Comparison of ENCODE assay signal across 7 mouse cellular contexts in genomic region chr10:99164871-99165477, GRCm38 (mm10). TPM values are rescaled to one million over a fixed set of nuclear protein-coding genes. Genes with fewer than 3 reads are reported as not detected.
A peak's percentile ranks its signal among the peaks of the same experiment; 100 is the strongest.
DNase-seq lines count a peak whose midpoint lies in the region; ATAC-seq and TF ChIP-seq lines count a peak whose summit lies in the region.

No protein-coding gene starts in this region.

- no peaks in the 10 kb centered on the region for H3K9me3 ChIP-seq in CH12.LX (replicated peaks; ENCODE audit: low read length)
- no peaks in the 10 kb centered on the region for H3K9me3 ChIP-seq in embryonic facial prominence, embryonic 10.5 days
- no peaks in the 10 kb centered on the region for H3K9me3 ChIP-seq in hindbrain, embryonic 12.5 days (replicated peaks)
- H3K9me3 ChIP-seq in limb, embryonic 12.5 days: no peaks in the 10 kb centered on the region
- H3K9me3 ChIP-seq in midbrain, embryonic 15.5 days: no peaks in the 10 kb centered on the region

- 52% methylated on average over 13 of the region's 13 CpGs for WGBS in embryonic facial prominence, embryonic 10.5 days
- WGBS in hindbrain, embryonic 12.5 days: 39% methylated on average over 13 of the region's 13 CpGs
- 39% methylated on average over 13 of the region's 13 CpGs for WGBS in limb, embryonic 12.5 days
- WGBS in midbrain, embryonic 15.5 days: 31% methylated on average over 13 of the region's 13 CpGs

- no peak overlapping the region for H3K27ac ChIP-seq in CH12.LX (ENCODE audit: insufficient read depth, low read depth)
- H3K27ac ChIP-seq in embryonic facial prominence, embryonic 10.5 days (replicated peaks): peak overlapping the region; percentile 48; the same call in 1 of the 2 replicates
- no peak overlapping the region for H3K27ac ChIP-seq in hindbrain, embryonic 12.5 days
- no peak overlapping the region for H3K27ac ChIP-seq in limb, embryonic 12.5 days
- H3K27ac ChIP-seq in midbrain, embryonic 15.5 days: no peak overlapping the region

- H3K79me2 ChIP-seq in CH12.LX (replicated peaks; ENCODE audit: control insufficient read depth, extremely low read depth, insufficient read depth, poor library complexity, severe bottlenecking): no peaks in the 10 kb centered on the region

- TF ChIP-seq RAD21 in CH12.LX (IDR thresholded peaks at IDR 0.05; ENCODE audit: low read depth, low read length): peak; percentile 49

- dilution Hi-C loops in CH12.LX (cut with MboI; ENCODE audit: extremely low pct_ligation_motif_present, extremely low pct_unique_long_range_greater_than_20kb, low sequenced_read_pairs): no loop called here

- H3K4me1 ChIP-seq in CH12.LX (ENCODE audit: control insufficient read depth in 1 of 2, insufficient read depth in 2 of 2): peaks cover 0 to 7% of the 10 kb centered on the region in 2 experiments; a peak in 2 of 4 replicates
- peaks cover 29% of the 10 kb centered on the region for H3K4me1 ChIP-seq in embryonic facial prominence, embryonic 10.5 days
- 0 out of 2 replicates have a peak, but pooled peaks cover 4% of the 10 kb centered on the region for H3K4me1 ChIP-seq in hindbrain, embryonic 12.5 days
- H3K4me1 ChIP-seq in limb, embryonic 12.5 days (replicated peaks): peaks cover 11% of the 10 kb centered on the region
- no peaks in the 10 kb centered on the region for H3K4me1 ChIP-seq in midbrain, embryonic 15.5 days

- ATAC-seq in hindbrain, embryonic 12.5 days (ENCODE audit: low FRiP score): peak; percentile 74
- ATAC-seq in limb, embryonic 12.5 days (ENCODE audit: insufficient number of reproducible peaks, insufficient read depth, low FRiP score, low TSS enrichment, low read depth): peak; percentile 50; the same call in 1 of the 2 replicates
- peak; percentile 72 for ATAC-seq in midbrain, embryonic 15.5 days (replicated peaks)

- no peak for TF ChIP-seq EP300 in CH12.LX (IDR thresholded peaks at IDR 0.05; ENCODE audit: low read length)

- peak; percentile 33 to 65; a peak in 3 of 4 replicates for TF ChIP-seq CTCF in CH12.LX (conservative IDR thresholded peaks at IDR 0.05 in 1 of 2, IDR thresholded peaks at IDR 0.05 in 1 of 2; ENCODE audit: low read depth in 2 of 2, low read length in 2 of 2)

- no peak overlapping the region for H3K4me3 ChIP-seq in CH12.LX (replicated peaks in 1 of 3; ENCODE audit: low read depth in 2 of 3, low read length in 2 of 3, poor library complexity in 1 of 3)
- no peak overlapping the region for H3K4me3 ChIP-seq in embryonic facial prominence, embryonic 10.5 days
- H3K4me3 ChIP-seq in hindbrain, embryonic 12.5 days: no peak overlapping the region
- no peak overlapping the region for H3K4me3 ChIP-seq in limb, embryonic 12.5 days (replicated peaks)
- H3K4me3 ChIP-seq in midbrain, embryonic 15.5 days: no peak overlapping the region

- peaks cover 4 to 36% of the 10 kb centered on the region in 2 experiments for H3K36me3 ChIP-seq in CH12.LX (replicated peaks in 1 of 2; ENCODE audit: control insufficient read depth in 1 of 2, insufficient read depth in 1 of 2, low read length in 1 of 2)
- peaks cover 17% of the 10 kb centered on the region for H3K36me3 ChIP-seq in embryonic facial prominence, embryonic 10.5 days (replicated peaks)
- peaks cover 4% of the 10 kb centered on the region; the same call in 1 of the 2 replicates for H3K36me3 ChIP-seq in hindbrain, embryonic 12.5 days
- peaks cover 5% of the 10 kb centered on the region; the same call in 1 of the 2 replicates for H3K36me3 ChIP-seq in limb, embryonic 12.5 days
- no peaks in the 10 kb centered on the region for H3K36me3 ChIP-seq in midbrain, embryonic 15.5 days (replicated peaks)

- no peak overlapping the region for H3K4me2 ChIP-seq in CH12.LX (ENCODE audit: insufficient read depth, low read depth, poor library complexity, severe bottlenecking)
- no peak overlapping the region for H3K4me2 ChIP-seq in hindbrain, embryonic 12.5 days (replicated peaks)
- H3K4me2 ChIP-seq in limb, embryonic 12.5 days: no peak overlapping the region
- no peak overlapping the region for H3K4me2 ChIP-seq in midbrain, embryonic 15.5 days

- in situ Hi-C loops in CH12.LX (cut with MboI; ENCODE audit: low pct_ligation_motif_present, low pct_unique_long_range_greater_than_20kb, low sequenced_read_pairs): no loop called here

- no peaks in the 10 kb centered on the region for H3K27me3 ChIP-seq in CH12.LX (replicated peaks)
- no peaks in the 10 kb centered on the region for H3K27me3 ChIP-seq in embryonic facial prominence, embryonic 10.5 days (replicated peaks; ENCODE audit: low read depth, poor library complexity, severe bottlenecking)
- H3K27me3 ChIP-seq in hindbrain, embryonic 12.5 days: no peaks in the 10 kb centered on the region
- H3K27me3 ChIP-seq in limb, embryonic 12.5 days: no peaks in the 10 kb centered on the region
- no peaks in the 10 kb centered on the region for H3K27me3 ChIP-seq in midbrain, embryonic 15.5 days (replicated peaks)

- peak; percentile 46 to 58 for DNase-seq in B cell, adult 2 months
- DNase-seq in CH12.LX (ENCODE audit: extremely low read depth): peak; percentile 45
- peak; percentile 56 for DNase-seq in embryonic facial prominence, embryonic 10.5 days (ENCODE audit: low spot score)
- no peak for DNase-seq in urinary bladder, postnatal 25 days (ENCODE audit: low spot score)

- no peak for TF ChIP-seq POLR2A in CH12.LX (IDR thresholded peaks at IDR 0.05; ENCODE audit: low read depth, low read length)

- H3K9ac ChIP-seq in CH12.LX (ENCODE audit: insufficient read depth, low read depth): no peak overlapping the region
- H3K9ac ChIP-seq in hindbrain, embryonic 12.5 days: no peak overlapping the region
- H3K9ac ChIP-seq in limb, embryonic 12.5 days (replicated peaks): no peak overlapping the region
- H3K9ac ChIP-seq in midbrain, embryonic 15.5 days: no peak overlapping the region

TF ChIP-seq in CH12.LX, 34 proteins besides CTCF, POLR2A, EP300 and RAD21:
- TF ChIP-seq SMC3 (IDR thresholded peaks at IDR 0.05; ENCODE audit: low read depth, low read length) (peak; percentile 74), USF1 (IDR thresholded peaks at IDR 0.05; ENCODE audit: low read depth, low read length) (no peak)

RNA-seq across cellular contexts. Expression of gene Phxr2, which starts 38.8 kb away (rescaled TPM):
- total RNA-seq in CH12.LX (2012; rRNA removed) (not detected in 2 replicates), CH12.LX (2014; rRNA removed) (not detected in 2 replicates)
- polyA plus RNA-seq in CH12.LX (2012; ENCODE audit: insufficient read length, low read depth): not detected in 2 replicates
- polyA plus RNA-seq in embryonic facial prominence, embryonic 10.5 days (2016; fragmentation: Nextera tagmentation; extraction: Ambion mirVana): 0.13 and 0.21 TPM in 2 replicates
- polyA plus RNA-seq in hindbrain, embryonic 12.5 days (2016; fragmentation: Nextera tagmentation; extraction: Ambion mirVana): 0.18 TPM in 1 of 2 replicates, not detected in the other
- 0.18 TPM in 1 of 2 replicates, not detected in the other for polyA plus RNA-seq in limb, embryonic 12.5 days (2016; fragmentation: Nextera tagmentation; extraction: Ambion mirVana)
- polyA plus RNA-seq in midbrain, embryonic 15.5 days (2015; fragmentation: Nextera tagmentation; extraction: Ambion mirVana): not detected in 2 replicates

RNA-seq across cellular contexts. Expression of gene Galnt4, which starts 57.0 kb away (rescaled TPM):
- total RNA-seq in CH12.LX (2012; rRNA removed) (4.7 and 5.2 TPM in 2 replicates), CH12.LX (2014; rRNA removed) (4.6 and 5.3 TPM in 2 replicates)
- 3.7 and 4.4 TPM in 2 replicates for polyA plus RNA-seq in CH12.LX (2012; ENCODE audit: insufficient read length, low read depth)
- polyA plus RNA-seq in embryonic facial prominence, embryonic 10.5 days (2016; fragmentation: Nextera tagmentation; extraction: Ambion mirVana): 4.1 and 5.4 TPM in 2 replicates
- polyA plus RNA-seq in hindbrain, embryonic 12.5 days (2016; fragmentation: Nextera tagmentation; extraction: Ambion mirVana): 6.7 and 7.3 TPM in 2 replicates
- 7.7 and 8.4 TPM in 2 replicates for polyA plus RNA-seq in limb, embryonic 12.5 days (2016; fragmentation: Nextera tagmentation; extraction: Ambion mirVana)
- 2.7 and 3.0 TPM in 2 replicates for polyA plus RNA-seq in midbrain, embryonic 15.5 days (2015; fragmentation: Nextera tagmentation; extraction: Ambion mirVana)

RNA-seq across cellular contexts. Expression of gene Poc1b, which starts 58.1 kb away (rescaled TPM):
- total RNA-seq in CH12.LX (2012; rRNA removed): 5.0 and 5.6 TPM in 2 replicates
- total RNA-seq in CH12.LX (2014; rRNA removed): 3.8 and 4.0 TPM in 2 replicates
- polyA plus RNA-seq in CH12.LX (2012; ENCODE audit: insufficient read length, low read depth): 17.4 and 18.2 TPM in 2 replicates
- 32.6 and 33.3 TPM in 2 replicates for polyA plus RNA-seq in embryonic facial prominence, embryonic 10.5 days (2016; fragmentation: Nextera tagmentation; extraction: Ambion mirVana)
- polyA plus RNA-seq in hindbrain, embryonic 12.5 days (2016; fragmentation: Nextera tagmentation; extraction: Ambion mirVana): 20.2 and 21.4 TPM in 2 replicates
- 22.7 and 26.8 TPM in 2 replicates for polyA plus RNA-seq in limb, embryonic 12.5 days (2016; fragmentation: Nextera tagmentation; extraction: Ambion mirVana)
- polyA plus RNA-seq in midbrain, embryonic 15.5 days (2015; fragmentation: Nextera tagmentation; extraction: Ambion mirVana): 10.9 and 12.1 TPM in 2 replicates
